Mouse (Mus musculus): Measurements from ENCODE around the gene Fam83d.

Gene Fam83d

DNA sequence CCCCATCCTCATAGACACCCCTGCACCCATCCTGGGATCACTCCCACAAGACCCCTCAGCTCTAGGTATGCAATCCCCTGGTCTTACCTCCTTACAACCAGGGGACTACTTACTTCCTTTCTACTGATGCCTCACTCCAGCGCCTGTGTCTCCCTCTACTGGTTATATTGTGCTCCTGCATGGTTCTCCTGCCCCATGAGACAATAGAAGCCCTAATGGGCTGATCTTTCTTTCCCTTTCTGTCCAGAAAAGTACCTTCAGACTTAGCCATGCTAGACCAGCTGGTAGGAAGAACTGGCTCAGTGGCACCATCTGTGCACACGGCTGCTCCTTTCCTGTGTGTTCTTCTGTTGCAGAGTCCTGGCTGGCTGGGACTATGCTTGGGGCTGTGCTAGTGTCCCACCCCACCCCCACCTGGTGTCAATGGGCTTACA lies 22.8 kb upstream of the Fam83d start:
- peak; percentile 86 for DNase-seq (ENCODE audit: low read depth)

DNA sequence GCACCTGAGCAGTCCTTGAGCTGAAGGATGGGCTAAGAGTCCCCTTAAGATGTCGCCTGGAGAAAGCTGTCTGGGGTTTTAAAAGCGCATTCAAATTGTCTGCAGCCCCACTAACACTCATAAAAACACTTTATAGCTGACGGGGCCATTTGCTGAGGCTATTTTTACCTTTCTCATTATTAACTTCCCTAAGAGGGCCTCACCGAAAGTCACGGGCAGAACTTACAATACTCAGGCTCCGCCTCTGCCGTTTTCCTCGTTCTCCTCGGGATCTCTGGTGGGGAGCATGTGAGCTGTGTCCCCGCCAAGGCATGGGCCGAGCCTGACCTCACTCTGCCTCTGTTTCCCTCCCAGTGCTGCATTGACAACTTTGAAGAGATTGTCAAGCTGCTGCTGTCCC lies 21.7 kb upstream of the Fam83d start:
- DNase-seq (ENCODE audit: low read depth) = no peak

DNA sequence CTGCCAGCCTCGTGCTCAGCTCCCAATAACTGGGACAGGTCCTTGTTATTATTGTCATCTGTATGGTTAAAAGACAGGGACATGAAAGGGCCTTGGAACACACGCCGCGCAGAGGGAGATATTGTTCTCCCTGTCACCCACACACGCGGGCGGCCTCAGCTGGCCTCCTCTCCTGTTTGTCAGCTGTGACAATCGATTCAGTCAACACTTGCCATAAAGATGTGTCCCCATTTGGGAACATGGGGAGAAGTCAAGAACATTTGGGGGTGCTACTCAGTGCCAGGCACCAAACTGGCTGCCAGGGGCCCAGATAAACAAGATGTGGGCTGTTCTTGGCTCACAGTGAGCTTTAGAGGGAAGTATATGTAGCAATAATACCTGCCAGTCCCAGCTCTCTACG lies 18.5 kb upstream of the Fam83d start:
- no peak for DNase-seq (ENCODE audit: low read depth)

DNA sequence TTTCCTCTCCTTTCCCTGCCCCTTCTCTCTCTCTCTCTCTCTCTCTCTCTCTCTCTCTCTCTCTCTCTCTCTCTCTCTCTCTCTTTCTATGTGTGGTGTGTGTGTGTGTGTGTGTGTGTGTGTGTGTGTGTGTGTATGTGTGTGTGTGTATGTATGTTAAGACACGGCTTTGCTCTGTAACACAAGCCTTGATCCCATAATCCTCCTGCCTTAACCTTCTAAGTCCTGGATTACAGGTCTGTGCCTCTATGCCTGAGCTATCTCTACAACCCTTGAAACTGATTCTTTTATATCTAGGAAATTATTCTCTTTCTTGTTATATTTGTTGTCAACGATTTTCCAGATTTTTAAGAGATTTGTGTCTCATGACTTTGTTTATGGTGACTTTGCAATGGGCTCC lies 7.7 kb upstream of the Fam83d start:
- DNase-seq (ENCODE audit: low read depth) = no peak

DNA sequence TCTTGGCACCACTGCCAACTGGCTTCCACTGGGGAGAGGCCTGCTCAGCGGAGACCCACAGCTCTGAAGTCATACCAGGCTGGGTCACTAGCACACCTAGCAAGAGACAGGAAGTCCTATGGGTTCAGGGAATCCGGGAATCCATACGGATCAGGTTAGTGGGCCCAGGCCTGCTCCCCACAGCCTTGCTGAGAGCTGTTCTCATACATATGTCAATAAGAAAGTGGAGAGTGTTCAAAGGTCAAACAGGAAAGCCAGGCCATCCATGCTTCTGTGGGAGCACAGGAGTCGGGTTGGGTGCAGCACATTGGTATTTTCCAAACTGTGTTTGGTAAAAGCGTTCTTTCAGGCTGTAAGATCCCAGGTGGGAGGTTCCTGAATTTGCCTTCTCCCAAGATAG lies 5.6 kb upstream of the Fam83d start:
- DNase-seq (ENCODE audit: low read depth) = no peak

DNA sequence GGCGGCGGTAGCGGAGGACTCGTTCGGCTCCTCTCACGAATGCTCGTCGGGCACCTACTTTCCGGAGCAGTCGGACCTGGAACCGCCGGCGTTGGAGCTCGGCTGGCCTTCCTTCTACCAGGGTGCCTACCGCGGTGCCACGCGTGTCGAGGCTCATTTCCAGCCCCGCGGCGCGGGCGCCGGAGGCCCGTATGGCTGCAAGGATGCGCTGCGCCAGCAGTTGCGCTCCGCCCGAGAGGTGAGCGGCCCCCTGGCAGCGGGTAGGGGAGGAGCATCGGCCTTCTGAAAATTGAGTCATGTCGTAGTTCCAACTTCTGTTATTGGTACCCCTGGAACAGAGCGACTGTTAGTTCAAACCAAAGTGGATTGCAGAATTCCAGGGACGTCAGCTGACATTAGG lies 457 bp downstream of the Fam83d start:
- DNase-seq (ENCODE audit: low read depth) = peak; percentile 70

DNA sequence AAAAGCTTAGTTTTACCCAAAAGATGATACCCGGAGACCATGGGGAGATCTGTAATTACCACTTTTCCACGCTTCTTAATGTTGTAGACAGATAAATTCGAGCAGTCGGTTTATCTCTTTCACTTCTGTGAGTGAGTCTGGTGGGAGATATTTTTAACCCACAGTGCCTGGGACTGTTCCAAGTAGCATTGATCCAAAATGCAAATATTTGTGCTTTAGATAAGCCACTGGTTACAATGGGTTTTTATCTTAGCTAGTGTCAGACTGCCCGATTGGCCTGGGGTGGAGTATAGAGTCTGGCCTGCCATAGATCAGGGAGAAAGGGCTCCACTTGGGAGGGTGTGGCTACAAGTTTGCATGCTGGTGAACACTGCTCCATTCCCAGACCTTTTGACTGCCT lies 878 bp downstream of the Fam83d start:
- no peak for DNase-seq (ENCODE audit: low read depth)

DNA sequence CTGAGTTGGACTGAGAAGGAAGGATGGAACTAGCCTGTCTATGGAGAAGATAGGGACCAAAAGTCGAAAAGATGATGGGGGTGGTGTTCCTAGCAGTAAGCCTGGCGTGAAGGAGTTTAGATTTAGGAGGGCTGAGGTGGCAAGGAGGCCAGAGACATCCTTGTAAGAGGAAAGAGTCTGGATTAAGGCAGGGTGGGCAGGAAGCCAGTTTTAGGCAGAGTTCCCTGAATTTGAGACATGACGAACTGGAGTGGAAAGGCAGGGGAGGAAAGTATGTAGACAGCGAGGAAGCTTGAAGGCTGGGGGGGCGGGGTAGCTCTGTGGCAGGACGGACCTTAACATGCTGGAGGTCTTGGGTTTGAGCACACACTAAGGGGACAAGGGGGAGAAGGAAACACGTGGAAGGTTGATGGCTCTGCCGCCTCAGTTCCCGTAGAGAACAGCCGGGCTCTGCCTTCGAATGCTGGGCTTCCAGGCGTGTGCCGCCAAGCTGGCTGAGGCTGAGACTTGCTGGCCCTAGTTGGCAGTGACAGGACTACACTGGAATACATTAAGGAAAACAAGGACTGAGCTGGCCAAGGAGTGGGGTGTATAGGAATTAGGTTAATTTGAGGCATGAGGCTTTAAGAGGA lies 2.3 kb downstream of the Fam83d start:
- DNase-seq (ENCODE audit: low read depth) = no peak

DNA sequence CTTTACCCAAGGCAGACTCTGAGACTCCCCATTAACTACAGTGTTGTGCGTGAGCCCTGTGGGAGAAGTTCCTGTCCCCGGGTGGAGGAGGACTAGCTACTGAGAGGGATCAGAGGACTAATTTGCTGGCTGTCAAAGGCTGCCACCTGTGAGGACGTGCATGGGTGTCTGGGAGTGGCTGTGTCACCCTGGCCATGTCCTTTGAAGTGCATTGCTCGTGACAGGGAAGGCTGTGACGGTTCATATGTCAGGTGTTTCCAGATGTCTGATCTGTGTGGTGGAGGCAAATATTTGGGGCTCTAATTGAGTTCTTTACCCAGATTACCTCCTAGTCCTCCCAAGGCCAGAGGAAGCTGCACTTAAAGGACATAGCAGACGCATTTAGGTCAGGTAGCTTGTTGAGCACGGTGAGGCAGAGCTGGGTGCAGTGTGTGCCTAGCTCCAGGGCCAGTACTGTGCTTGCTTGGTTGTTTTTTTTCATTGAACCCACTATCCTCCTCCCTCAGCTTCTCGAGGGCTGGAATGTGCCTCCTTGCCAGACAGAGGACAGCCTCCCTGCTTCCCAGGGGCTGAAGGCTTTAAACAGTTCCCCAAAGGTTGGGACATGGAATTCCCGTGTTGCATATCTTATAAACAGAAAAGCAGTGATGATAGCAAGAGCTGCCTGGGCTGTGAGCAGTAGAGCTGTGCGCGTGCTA lies 3.3 kb downstream of the Fam83d start:
- DNase-seq (ENCODE audit: low read depth) = no peak

DNA sequence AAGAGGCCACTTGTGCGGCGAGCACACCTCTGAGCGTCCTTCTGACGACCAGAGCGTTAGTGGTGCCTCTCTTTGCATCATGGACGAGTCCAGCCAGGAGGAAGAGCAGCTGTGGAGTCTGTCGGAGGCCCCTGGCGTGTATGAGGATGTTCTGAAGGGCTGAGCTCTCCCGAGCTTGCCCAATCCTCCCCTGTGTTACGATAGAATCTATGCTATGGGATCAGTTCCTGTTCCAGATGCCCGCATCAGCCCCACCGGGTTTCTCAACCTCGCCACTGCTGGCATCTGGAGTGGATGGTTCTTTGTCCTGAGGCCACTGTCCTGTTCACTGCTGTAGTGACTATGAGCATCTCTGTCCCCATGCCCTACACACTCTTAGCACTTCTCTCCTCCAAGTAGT lies 4.9 kb downstream of the Fam83d start:
- no peak for DNase-seq (ENCODE audit: low read depth)

DNA sequence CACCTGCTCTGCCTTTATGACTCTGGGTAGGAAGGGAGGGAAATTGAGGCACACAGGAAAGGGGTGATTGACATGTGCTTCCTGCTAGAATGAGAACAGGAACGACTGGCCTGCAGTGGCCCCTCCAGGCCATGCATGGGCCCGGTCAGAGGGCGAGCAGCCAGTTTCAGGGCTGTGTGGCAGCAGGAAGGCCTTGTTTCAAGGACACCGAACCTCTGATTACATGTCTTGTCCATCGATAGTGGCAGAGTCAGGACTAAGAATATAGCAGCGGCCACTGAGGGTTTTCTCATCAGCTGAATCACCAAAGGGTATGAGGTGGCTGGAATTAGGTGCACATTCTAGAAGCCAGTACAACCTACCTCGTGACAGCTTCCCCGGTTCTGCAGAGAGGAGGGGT lies 7.0 kb downstream of the Fam83d start:
- DNase-seq (ENCODE audit: low read depth) = no peak

DNA sequence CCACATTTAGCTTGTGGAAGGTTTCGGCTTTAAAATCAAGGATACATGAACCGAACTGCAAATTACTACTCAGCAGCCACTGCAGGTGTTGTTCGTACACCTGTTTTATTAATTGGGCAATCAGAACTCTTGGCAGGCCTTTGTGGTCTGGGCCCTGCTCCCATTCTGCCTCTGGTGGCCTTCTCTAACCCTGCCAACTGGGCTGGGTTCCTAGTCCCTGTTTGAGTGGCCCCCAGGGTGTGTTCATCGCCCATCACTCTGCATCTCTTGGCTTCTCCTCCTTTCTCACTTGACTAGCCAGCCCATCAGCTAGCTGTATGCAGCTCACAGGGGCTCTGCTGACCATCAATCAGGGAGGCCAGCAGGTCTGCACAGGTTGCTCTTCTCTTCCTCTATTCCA lies 8.8 kb downstream of the Fam83d start:
- DNase-seq (ENCODE audit: low read depth) = no peak

DNA sequence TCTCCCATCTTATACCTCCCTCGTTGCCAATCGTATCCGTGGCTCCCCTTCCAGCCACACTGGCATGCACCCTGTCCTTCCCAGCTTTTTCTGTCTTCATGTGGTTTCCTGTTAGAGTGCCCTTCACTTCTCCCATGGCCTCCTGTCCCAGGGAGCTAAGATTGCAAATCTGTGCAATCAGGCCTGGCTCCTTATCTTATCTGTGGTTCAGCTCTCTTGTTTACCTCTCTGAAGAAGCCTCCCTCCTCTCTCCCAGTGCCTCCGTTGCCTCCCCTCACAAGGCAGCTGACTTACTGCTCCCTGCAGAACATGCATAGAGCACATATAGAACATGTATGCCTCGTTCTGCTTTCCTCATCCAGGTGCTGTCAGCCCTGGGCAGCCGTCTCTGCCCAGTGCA lies 9.6 kb downstream of the Fam83d start:
- DNase-seq (ENCODE audit: low read depth) = no peak

DNA sequence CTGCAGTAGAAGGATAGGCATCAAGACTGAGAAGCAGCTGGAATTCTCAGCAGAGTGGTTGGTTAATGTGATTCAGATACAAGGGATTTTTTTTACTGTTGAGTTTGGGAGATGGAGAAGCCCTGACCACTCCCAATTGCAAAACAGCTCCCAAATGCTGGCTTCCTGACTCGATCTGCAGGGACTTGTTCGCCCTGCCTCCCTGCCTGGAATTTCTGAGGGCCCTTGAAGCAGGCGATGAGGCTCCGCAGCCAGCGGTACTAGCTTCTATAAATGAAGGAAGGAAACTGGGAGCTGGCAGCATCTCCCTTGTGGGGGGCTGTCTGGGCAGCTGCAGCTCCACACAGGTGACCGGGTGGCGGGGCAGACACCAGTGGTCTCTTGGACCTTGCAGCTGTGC lies 10.5 kb downstream of the Fam83d start:
- DNase-seq (ENCODE audit: low read depth) = no peak

DNA sequence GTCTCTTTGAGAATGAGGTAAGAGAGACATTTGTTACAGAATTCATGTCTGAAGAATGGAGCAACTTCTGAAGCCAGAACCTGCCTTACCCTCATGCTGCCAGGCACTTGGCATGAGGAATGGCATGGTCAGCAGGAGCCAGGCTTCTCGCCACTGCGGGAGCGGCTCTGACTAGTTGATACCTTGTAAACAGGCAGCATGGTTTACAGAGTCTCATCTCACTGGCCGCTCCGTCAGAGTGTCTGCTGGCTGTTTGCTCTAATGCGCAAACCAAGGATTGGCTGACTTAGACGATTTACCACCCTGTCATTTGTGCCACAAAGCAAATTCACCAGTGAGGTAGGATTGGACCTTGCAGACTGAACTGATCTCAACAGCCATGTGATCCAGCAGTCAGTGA lies 13.2 kb downstream of the Fam83d start:
- no peak for DNase-seq (ENCODE audit: low read depth)

DNA sequence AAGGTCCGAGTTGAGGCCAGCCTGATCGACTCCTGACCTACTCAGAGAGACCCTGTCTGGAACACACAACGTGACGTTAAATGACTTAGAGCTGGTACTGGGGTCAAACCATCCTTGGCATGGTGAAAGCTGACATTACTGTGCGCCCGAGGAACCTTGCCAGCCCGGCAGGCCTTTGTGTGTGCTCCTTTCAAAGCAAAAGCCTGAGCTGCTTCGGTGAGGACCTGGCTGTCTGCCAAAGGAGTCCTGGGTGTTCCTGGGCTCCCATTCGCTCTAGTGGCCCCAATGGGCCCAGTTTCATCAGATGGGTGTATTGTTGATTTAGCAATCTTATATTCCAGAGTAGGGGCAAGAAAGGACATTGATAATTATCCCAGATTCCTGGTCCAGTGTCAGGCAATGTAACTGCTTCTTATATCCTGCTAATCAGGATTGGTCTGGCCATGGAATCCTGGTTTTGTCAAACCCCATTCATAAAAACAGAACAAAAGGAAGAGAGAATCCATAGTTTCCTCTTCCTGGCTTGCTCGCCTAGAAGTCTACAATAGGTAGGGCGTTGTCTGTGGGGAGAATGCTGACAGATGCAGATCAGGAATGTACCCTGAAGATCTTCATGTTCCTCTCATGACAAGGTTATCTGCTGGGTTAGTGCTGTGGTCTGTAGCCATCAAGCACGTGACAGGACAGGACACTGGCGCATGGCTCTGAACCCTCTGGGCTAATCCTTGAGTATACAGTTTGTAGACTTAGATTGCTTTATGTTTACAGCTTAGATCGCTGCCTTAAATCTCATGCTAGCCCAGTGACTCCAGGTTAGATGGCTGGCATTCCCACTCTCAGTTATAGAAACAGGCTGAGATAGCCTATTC lies 19.3 kb downstream of the Fam83d start:
- no peak for DNase-seq (ENCODE audit: low read depth)

DNA sequence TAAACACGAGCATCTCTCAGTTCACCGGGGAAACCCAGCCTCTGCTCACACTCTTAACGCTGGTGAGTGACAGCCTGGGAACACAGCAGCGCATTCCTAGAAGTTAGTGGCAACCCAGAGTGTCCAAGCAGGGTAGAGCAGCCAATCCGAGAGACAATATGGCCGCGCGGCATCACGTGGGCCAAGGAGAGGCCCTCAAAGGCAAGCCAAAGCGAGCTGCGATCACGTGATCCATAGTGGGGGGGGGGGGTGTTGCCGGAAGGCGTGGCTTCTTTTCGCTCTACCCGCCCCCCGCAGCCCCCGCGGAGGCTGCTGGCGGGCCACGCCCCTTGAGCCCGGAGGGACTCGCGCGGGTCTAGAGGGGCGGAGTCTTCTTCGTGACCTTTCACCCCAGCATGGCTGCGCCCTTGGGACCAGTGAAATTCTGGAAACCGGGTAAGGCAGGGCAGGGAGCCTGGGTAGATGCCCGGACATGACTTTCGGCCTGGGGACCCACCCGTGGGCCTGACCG lies 26.7 kb downstream of the Fam83d start, which contains the start of gene Dhx35:
Gene Dhx35 (plus strand): TSS at position 314 of the 511 bp plus-strand sequence.
- peak; percentile 96 for DNase-seq (ENCODE audit: low read depth)

DNA sequence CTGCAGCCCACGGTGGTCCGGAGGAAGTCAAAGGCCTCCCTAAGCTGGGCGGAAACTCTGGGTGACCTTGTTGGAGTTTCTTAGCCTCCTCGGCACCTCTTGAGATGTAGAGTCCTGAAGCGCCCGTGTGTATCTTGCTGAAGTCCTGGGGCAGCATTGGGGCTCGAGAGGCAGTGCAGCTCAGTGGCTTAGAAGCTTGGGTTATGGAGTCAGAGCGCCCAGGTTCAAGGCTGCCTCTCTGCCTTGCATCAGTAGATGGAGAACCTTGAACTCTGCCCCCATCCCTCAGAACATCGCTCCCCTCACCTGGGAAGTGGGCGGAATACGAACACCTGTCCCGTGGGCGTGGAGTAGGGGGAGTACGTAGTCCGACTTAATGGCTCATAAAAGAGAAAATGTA lies 27.1 kb downstream of the Fam83d start:
- DNase-seq (ENCODE audit: low read depth) = no peak

DNA sequence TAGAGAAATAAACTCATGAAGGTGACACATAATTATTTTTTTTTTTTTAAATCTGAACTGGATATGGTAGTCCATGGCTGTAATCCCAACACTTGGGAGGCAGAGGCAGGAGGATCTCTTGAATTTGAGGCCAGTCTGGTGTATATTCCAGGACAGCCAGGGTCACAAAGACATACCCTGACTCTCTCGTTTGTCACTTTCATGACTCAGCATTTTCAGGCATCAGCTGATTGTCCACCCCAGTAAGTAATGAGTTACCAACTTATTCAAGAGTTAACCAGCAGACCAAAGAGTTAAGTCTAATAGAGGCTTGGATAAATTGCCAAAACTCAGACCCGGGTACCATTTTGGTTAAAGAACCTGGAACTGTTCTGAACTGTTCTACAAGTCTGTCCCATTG lies 28.0 kb downstream of the Fam83d start:
- DNase-seq (ENCODE audit: low read depth) = no peak

DNA sequence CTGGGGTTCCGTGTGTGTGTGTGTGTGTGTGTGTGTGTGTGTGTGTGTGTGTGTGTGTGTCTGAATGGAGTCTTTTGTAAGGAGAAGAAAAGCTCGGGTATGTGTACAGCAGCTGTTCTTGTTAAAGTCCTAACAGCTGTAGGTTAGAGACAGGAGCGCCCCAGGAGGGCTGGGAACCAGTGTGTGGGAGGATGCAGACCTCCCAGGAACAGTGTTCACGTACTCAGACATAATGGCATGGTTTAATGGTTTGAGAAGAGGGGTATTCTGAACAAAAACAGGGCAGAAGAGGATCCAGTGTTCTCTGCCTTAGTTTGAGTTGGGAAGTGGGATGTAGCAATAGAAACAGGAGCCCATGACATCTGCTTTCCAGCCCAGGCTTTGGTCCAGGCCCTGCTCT lies 31.4 kb downstream of the Fam83d start:
- DNase-seq (ENCODE audit: low read depth) = no peak

DNA sequence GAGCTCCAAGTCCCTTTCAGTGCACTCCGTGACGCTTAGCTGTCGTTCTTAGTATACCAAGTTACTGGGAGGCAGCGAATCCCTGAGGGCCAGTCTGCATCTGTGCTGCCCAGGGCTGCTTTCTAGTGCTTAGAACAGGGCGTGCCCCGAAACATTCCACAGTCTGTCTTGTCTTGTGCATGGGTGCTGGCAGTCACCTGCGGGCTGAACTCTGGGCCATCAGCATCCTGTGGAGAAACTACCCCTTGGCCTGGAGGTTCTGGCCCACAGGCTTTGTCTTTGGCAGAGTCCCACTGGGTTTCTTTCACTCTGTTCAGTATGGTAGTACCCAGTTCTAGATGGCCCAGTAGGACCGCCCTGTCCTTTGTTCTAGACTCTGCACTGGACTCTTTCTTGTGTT lies 32.9 kb downstream of the Fam83d start:
- no peak for DNase-seq (ENCODE audit: low read depth)

DNA sequence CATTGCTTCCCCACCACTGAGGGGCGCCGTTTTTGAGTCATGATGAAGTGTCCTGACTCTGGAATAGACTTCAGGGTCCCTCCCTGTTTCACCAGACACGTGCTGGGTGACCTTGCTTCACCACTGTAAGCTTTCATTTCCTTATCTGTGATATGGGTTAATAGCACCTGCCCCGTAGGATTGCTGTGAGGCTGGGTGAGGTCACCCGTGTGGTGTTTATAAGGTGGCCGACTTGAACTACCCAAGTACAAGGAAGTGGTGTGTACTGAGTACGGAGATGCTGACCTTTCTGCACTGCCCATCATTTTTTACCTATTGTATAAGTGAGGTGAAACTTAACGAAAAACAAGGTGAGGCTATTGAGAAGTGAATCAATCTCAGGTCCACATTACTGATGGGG lies 35.7 kb downstream of the Fam83d start:
- no peak for DNase-seq (ENCODE audit: low read depth)

DNA sequence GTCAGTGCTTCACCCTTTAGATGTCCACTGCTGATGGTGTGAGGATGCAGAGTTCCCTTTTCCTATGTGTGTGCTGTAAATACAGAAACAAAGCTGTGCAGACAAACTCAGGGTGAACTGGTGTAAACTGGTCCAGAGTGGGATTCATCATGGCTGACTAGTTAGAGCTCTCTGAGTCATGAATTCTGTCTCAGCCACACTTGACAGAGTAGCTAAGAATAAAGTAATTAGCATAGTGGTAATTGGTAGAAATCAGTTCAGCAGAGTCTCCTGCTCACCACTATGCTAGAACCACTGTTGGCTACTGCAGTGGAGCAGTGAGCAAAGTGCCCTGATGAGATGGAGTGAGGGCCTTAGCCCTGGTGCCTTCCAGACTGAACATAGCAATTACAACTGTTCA lies 47.8 kb downstream of the Fam83d start:
- no peak for DNase-seq (ENCODE audit: low read depth)

Data from naive thymus-derived CD4-positive, alpha-beta T cell, adult 2 months (primary cell).